Mouse (Mus musculus): ENCODE measurements around the gene Eif3b. TPM values are rescaled to one million over a fixed set of nuclear protein-coding genes. Genes with fewer than 3 reads are reported as not detected.

Gene Eif3b
- polyA plus RNA-seq, 1 experiment, result 149 TPM

DNA sequence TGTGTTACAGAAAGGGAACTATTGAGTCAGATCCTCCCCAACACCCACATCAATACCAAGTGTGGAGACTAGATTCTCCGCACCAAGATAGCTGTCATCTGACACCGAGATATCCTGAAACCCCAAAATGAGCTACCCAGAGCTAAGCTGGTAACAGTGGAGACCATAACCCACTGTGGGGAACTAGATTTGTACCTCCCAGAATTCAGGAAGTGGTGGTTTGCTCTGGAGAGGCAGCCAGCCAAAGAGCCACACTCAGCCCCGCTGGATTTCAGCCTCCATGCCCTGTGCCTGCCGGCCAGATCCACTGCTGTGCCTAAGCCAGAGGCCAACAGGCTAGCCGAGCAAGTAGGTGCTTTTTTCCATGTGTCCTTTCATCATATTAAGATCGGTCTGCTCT lies 39.8 kb upstream of the Eif3b start:
- peaks cover 10% of the 10 kb centered on the region; the same call in 1 of the 2 replicates for H3K4me1 ChIP-seq (ENCODE audit: control insufficient read depth, insufficient read depth, low read length)
- H3K27ac ChIP-seq (ENCODE audit: insufficient read depth, low read length), result peak overlapping the region; percentile 11
- H3K4me3 ChIP-seq (ENCODE audit: insufficient read depth, low read length), result no peak overlapping the region
- TF ChIP-seq CTCF (IDR thresholded peaks at IDR 0.05; ENCODE audit: borderline replicate concordance, insufficient read depth, low read length), result no peak
- TF ChIP-seq POLR2A (IDR thresholded peaks at IDR 0.05; ENCODE audit: low read depth, low read length), result no peak

DNA sequence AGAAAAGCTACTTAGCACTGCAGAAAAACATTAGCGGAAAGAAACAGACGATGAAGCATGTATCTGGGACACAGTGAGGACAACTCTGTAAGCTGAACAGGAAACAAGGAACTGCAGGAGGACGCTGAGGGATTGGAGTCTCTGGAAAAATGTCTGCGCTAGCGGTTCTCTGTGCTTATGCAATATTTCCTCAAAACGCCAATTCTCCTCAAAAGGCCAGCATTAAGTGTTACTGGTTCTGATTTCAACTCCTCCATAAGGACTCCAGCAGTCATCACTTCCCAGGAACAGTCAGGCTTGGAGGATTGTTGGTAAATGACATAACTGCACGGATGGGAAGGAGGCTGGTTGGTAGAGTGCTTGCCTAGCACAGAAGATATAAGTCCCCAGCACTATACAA lies 38.0 kb upstream of the Eif3b start:
- no peak overlapping the region for H3K27ac ChIP-seq (ENCODE audit: insufficient read depth, low read length)
- no peak overlapping the region for H3K4me3 ChIP-seq (ENCODE audit: insufficient read depth, low read length)
- H3K4me1 ChIP-seq (ENCODE audit: control insufficient read depth, insufficient read depth, low read length), result peaks cover 10% of the 10 kb centered on the region; the same call in 1 of the 2 replicates
- TF ChIP-seq POLR2A (IDR thresholded peaks at IDR 0.05; ENCODE audit: low read depth, low read length) (no peak), CTCF (IDR thresholded peaks at IDR 0.05; ENCODE audit: borderline replicate concordance, insufficient read depth, low read length) (no peak)

DNA sequence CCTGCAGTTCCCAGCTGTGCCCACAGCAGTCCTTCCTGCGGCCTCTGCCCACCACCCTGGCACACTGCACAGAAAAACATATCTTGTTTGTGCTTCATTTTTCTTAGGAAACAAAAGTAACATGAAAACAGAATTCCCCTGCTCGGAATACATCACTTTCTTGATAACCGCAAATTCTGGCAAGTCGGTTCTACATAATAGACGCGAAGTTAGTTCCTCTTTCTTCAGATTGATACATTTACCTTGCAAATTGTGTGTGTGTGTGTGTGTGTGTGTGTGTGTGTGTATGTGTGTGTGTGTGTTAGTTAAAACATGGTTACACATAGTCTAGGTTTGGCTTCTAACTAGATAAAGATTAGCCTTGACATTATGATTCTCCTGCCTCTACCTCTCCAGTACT lies 36.4 kb upstream of the Eif3b start:
- no peak overlapping the region for H3K27ac ChIP-seq (ENCODE audit: insufficient read depth, low read length)
- H3K4me1 ChIP-seq (ENCODE audit: control insufficient read depth, insufficient read depth, low read length), result peaks cover 16% of the 10 kb centered on the region
- TF ChIP-seq CTCF (IDR thresholded peaks at IDR 0.05; ENCODE audit: borderline replicate concordance, insufficient read depth, low read length), result no peak
- no peak for TF ChIP-seq POLR2A (IDR thresholded peaks at IDR 0.05; ENCODE audit: low read depth, low read length)
- H3K4me3 ChIP-seq (ENCODE audit: insufficient read depth, low read length), result no peak overlapping the region

DNA sequence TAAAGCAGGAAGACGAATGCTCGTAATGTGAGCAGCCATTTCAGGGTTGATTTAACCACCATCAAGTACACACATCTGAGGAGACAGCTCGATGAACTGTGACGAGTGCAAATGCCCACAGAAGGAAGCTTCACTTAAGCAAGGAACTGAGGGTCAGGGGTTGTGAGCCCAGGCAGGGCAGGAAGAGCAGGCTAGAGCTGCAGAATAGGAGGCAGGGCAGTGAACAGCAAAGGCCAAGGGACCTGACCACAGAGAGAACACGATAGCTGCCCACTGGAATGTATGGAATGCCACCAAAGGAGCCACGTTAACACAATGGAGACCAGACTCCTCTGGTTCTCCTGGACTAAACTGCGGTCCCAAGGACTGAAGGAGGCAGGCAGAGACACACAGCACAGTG lies 35.6 kb upstream of the Eif3b start:
- H3K27ac ChIP-seq (ENCODE audit: insufficient read depth, low read length), result peak overlapping the region; percentile 79
- TF ChIP-seq CTCF (IDR thresholded peaks at IDR 0.05; ENCODE audit: borderline replicate concordance, insufficient read depth, low read length), result no peak
- H3K4me1 ChIP-seq (ENCODE audit: control insufficient read depth, insufficient read depth, low read length), result peaks cover 16% of the 10 kb centered on the region
- no peak overlapping the region for H3K4me3 ChIP-seq (ENCODE audit: insufficient read depth, low read length)

DNA sequence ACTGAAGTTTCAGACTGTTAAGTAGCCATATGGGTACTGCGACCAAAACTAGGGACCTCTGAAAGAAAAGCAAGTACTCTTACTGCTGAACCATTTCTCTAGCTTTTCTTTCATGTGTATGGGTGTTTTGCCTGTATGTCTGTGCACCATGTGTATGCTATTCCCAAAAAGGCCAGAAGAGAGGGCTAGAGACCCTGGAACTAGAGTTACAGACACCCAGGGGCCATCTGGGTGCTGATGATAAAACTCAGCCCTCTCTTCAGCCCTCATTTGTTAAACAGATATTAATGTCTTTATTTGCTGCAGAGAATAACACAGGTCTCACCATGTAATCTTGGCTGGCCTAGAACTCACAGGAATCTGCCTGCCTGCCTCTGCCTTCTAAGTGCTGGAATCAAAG lies 34.7 kb upstream of the Eif3b start:
- Histone ChIP-seq H3K4me3 (ENCODE audit: insufficient read depth, low read length) (no peak overlapping the region), H3K4me1 (ENCODE audit: control insufficient read depth, insufficient read depth, low read length) (peaks cover 13% of the 10 kb centered on the region), H3K27ac (ENCODE audit: insufficient read depth, low read length) (peak overlapping the region; percentile 79)
- no peak for TF ChIP-seq POLR2A (IDR thresholded peaks at IDR 0.05; ENCODE audit: low read depth, low read length)
- TF ChIP-seq CTCF (IDR thresholded peaks at IDR 0.05; ENCODE audit: borderline replicate concordance, insufficient read depth, low read length), result no peak

DNA sequence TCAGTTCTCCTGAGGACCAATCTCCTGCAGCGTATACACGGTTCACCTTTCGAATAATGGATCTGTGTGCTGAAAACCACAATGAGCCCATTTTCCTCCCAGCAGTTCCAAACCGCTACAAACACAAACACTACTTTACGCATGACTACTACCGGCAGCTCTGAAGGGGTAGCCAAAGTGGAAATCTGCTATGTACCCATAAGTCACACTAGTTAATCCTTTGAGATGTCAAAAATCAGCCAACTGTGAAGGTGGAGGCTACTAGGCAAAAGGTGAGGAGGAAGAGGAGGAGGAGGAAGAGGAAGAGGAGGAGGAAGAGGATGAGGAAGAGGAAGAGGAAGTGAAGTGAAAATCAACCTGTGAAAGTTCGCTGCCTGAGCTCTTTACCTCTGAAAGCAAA lies 31.9 kb upstream of the Eif3b start:
- no peak overlapping the region; the same call in 1 of the 2 replicates for H3K4me3 ChIP-seq (ENCODE audit: insufficient read depth, low read length)
- peaks cover 9% of the 10 kb centered on the region; the same call in 1 of the 2 replicates for H3K4me1 ChIP-seq (ENCODE audit: control insufficient read depth, insufficient read depth, low read length)
- TF ChIP-seq CTCF (IDR thresholded peaks at IDR 0.05; ENCODE audit: borderline replicate concordance, insufficient read depth, low read length) (no peak), POLR2A (IDR thresholded peaks at IDR 0.05; ENCODE audit: low read depth, low read length) (no peak)
- H3K27ac ChIP-seq (ENCODE audit: insufficient read depth, low read length), result no peak overlapping the region

DNA sequence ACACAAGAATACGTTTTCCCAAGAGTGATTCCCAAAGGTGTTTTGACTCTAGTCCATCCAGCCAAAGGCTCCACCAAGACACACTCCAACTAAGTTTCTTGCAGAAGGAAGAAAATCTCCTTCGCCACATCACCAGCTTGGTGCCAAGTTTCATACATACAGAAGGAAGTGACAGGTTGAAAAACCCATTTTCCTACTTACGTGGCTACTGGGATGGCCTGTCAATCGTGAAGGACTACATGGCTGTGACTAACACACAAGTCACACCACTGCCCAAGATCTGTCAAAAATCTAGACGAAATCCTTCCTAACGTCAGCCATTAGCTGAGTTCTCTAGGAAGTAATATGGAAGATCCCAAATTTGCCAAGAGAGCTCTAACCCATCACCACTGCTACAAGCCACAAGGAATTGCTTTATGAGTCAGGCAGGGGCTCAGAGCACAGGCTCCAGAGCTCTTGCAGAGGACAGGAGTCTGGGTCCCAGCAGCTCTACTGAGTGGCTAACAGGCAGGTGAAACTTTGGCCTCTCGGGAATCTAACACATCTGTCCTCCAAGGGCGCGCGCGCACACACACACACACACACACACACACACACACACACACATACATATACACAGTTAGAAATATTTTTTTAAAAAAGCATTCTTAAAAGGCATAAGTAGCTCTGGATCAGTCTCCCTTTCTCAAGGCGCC lies 31.2 kb upstream of the Eif3b start:
- peaks cover 9% of the 10 kb centered on the region; the same call in 1 of the 2 replicates for H3K4me1 ChIP-seq (ENCODE audit: control insufficient read depth, insufficient read depth, low read length)
- H3K27ac ChIP-seq (ENCODE audit: insufficient read depth, low read length), result no peak overlapping the region
- TF ChIP-seq POLR2A (IDR thresholded peaks at IDR 0.05; ENCODE audit: low read depth, low read length) (no peak), CTCF (IDR thresholded peaks at IDR 0.05; ENCODE audit: borderline replicate concordance, insufficient read depth, low read length) (no peak)
- peak overlapping the region; percentile 97 for H3K4me3 ChIP-seq (ENCODE audit: insufficient read depth, low read length)

DNA sequence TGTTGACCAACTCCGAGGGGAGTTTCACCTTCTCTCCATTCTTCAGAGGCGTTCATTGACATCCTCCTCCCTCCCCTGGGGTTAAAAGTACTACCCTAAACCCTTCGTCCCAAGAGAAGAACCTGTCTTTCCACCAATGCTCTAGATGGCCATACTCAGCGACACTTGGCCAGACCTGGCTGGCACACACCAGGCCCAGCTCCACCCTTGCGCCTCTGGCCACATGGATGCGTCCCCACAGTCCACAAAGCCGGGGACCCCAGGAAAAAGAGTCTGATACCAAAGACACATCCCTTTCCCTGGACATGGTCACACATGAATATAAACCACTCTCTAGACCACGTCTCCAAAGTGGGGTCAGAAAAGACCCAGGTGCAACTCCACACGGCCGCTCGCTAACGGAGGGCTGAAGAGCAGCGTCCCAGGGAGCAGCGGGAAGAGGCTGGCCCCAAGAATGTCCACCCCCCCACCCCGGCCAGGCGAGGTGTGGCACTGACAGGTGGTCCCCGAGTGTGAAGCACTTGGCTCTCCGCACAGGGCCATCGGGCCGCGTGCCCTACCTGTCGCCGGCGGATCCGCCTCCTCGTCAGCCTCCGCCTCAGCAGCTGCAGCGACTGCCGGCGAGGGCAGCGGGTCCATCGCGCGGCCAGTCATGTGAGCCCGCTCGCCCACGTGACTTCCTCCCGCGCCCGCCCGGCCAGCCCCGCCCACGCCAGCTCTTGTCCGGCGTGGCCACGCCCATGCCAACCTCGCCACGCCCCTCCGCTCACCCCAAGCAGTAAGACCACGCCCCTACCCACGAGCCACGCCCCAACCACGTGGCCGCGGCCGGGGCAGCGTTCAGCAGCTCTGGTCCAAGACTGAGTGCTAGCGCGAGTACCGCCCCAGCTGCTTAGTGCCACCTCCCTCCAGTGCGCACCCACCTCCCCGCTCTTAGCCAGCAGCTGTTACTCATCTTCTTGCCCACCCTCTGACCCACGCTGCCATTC lies 30.2 kb upstream of the Eif3b start, which contains the start of gene Snx8:
TSS of gene Snx8 (minus strand) at position 675 of the 989 bp plus-strand sequence.
- peaks cover 6% of the 10 kb centered on the region; the same call in 1 of the 2 replicates for H3K4me1 ChIP-seq (ENCODE audit: control insufficient read depth, insufficient read depth, low read length)
- no peak within 1 kb of the TSS for H3K27ac ChIP-seq (ENCODE audit: insufficient read depth, low read length)
- TF ChIP-seq CTCF (IDR thresholded peaks at IDR 0.05; ENCODE audit: borderline replicate concordance, insufficient read depth, low read length) (no peak), POLR2A (IDR thresholded peaks at IDR 0.05; ENCODE audit: low read depth, low read length) (peak; percentile 90)
- peak within 1 kb of the TSS; percentile 97 for H3K4me3 ChIP-seq (ENCODE audit: insufficient read depth, low read length)

DNA sequence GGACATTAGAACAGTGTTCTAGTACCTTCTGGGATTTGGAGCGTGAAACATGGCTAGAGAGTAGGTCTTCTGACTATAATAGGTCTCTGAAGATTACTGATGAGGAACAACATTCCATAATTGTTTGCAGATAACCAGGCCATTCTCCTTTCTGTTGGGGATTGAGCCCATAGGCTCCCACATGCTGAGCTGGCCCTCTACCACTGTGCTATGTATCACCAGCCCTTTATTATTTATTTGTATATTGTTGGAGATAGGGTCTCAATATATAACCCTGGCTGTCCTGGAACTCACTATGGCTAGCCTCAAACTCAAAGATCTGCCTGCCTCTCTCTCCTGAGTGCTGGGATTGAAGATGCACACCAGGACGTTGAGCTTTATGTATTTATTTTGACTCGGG lies 29.5 kb upstream of the Eif3b start:
- Histone ChIP-seq H3K4me3 (ENCODE audit: insufficient read depth, low read length) (peak overlapping the region; percentile 18), H3K4me1 (ENCODE audit: control insufficient read depth, insufficient read depth, low read length) (peaks cover 6% of the 10 kb centered on the region; the same call in 1 of the 2 replicates), H3K27ac (ENCODE audit: insufficient read depth, low read length) (no peak overlapping the region)
- no peak for TF ChIP-seq CTCF (IDR thresholded peaks at IDR 0.05; ENCODE audit: borderline replicate concordance, insufficient read depth, low read length)
- no peak for TF ChIP-seq POLR2A (IDR thresholded peaks at IDR 0.05; ENCODE audit: low read depth, low read length)
